Mouse (Mus musculus): ENCODE data around the gene Spcs3.

Spcs3 gene

DNA sequence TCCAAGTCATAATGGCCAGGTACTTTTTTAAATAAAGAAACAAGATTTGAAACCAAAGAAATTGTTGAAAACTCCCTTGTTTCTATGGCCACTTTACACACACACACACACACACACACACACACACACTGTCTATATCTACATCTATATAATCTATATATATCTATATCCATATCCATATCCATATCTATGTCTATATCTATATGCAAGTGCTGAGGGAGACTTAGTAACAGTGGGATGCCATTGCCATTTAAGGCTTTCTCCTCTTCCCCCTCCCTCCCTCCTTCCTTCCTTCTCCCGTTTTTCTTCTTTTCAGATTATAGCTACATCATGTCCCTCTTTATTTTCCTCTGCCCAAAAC lies 21.7 kb downstream of the Spcs3 start:
- no peak for DNase-seq (ENCODE audit: low read depth, low spot score)

DNA sequence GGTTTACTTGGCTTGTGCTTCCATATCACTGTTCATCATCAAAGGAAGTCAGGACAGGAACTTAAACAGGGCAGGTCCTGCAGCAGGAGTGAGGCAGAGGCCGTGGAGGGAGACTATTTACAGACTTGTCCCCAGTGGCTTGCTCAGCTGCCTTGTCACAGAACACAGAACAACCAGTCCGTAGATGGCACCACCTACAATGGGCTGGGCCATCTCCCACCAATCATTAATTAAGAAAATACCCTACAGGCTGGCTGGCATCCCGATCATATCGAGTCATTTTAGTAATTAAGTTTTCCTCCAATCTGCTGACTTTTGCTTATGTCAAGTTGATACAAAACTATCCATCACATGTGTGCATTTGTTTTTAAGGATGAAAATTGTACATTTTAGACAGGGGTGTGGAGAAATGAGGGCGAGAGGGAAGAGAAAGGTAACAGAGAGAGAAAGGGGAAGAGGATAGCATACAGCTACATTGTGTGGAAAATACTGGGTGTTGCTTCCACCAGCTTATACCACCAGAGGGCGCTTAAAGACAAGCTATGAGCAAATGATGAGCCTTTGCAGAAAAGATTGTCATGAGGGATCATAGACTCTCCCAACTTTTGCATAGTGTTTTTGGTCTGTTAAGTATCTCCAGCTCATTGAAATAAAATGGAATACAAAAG lies 22.2 kb downstream of the Spcs3 start:
- DNase-seq (ENCODE audit: low read depth, low spot score) = peak; percentile 80

DNA sequence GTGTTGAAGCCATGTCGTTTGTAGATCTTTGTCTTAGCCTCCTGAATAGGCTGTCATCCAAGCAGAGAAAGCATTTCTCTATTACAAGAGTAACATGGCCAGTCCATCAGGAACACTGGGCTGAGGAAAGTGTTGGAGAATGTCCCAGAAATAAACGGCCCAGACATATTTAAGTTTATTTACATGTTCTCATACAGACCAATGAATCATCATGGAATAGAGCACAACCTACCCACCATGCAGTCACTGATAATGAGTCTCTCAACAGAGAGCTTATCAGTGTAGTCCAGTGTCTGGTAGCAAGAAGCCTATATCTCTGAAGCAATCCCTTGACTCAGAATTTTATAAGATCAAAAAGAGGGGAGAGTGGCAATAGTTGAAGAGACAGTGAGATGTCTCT lies 24.7 kb downstream of the Spcs3 start:
- no peak for DNase-seq (ENCODE audit: low read depth, low spot score)

DNA sequence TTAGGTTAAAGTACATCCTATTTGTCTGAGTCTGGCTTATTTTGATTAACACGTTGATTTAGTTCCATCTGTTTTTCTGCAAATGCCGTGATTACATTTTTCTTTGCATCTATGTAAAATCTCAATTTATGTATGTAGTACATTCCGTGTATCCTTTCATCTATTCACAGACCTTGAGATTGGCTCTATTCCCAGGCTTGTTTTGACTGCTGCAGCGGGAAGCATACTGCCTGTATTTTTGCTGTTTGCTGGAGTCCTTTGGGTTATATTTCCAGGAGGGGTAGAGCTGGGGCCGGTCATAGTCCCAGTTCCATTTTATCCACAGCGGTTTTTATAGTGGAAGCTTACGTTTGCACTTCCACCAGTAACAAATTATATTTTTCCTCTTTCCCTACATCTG lies 26.7 kb downstream of the Spcs3 start:
- DNase-seq (ENCODE audit: low read depth, low spot score) = peak; percentile 43

DNA sequence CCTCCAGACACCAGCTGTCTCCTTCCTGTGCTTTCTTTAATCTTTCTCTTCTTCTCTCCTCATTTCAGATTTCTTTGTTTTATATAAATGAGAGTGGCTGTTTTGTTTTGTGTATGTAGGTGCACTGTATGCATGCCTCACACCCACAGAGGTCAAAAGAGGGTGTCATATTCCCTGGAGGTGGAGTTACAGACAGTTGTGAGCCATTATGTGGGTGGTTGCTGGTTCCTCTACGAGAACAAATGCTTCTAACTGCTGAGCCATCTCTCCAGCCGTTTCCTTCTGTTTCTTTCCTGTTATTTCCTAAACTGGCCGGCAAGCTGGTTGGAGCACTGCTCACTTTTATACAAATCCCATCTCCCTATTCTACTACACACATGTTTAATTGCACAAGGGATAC lies 35.9 kb downstream of the Spcs3 start:
- peak; percentile 31 for DNase-seq (ENCODE audit: low read depth, low spot score)

DNA sequence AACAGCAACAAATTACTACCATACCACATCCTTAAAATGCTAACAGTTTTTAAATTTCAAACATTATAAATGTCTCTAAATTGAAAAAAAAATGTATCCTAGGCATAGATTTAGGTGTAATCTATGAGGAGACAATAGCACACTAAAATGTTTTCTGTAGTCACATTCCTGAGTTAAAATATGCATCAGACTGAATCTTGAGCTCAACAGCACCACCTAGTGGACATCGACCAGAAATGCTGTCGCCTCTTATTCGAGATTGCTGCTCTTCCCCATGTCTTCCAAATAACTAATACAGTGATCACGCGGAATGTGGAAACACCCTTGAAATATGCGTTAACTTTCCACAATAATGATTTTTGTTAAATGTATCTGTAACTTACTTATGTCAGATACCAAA lies 36.7 kb downstream of the Spcs3 start:
- DNase-seq (ENCODE audit: low read depth, low spot score) = peak; percentile 61

DNA sequence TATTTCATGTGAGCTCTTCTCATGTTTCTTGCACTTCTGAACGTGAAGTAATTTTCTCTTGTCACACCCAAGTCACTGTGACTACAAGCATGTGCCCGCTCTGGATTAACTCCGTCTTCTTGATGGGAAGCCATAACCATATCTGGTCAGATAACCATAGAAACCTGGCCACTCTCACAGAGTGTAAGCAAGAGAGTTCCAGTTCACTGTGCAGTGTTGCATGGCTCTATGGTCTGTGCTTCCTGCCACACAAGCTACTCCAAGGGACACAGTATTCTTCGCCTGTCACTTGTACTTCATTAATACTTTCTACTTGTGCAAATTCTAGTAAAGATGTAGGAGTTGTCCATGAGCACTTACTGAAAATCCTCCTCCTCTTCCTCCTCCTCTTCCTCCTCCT lies 37.9 kb downstream of the Spcs3 start:
- no peak for DNase-seq (ENCODE audit: low read depth, low spot score)

DNA sequence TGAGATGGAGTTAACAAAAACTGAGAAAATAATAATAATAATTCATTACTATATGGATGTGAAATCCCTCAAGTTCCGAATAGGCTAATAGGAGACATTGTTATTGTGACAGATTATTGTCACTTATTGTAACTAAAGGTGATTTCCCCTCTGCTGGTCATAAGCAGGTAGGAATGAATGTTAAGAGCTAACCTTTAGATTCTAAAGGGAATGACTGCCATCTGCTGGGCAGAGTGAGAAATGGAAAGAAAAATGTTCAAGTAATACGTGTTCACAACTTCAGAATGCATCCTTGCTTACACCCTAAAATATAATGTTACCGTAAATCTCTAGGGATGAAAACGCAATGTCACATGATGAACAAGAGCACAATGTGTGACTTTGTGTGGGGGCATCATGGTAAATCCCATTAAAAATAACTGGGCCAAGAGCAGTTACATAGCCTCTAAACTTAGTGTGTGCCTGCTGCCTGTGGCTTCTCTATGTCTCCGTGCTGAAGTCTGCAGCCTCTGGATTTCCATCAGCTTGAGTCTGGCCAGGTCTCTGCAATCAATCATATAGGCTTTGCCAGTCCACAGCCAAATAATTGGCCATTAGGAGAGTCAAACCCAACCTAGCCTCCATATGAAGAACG lies 38.6 kb downstream of the Spcs3 start:
- peak; percentile 26 for DNase-seq (ENCODE audit: low read depth, low spot score)

DNA sequence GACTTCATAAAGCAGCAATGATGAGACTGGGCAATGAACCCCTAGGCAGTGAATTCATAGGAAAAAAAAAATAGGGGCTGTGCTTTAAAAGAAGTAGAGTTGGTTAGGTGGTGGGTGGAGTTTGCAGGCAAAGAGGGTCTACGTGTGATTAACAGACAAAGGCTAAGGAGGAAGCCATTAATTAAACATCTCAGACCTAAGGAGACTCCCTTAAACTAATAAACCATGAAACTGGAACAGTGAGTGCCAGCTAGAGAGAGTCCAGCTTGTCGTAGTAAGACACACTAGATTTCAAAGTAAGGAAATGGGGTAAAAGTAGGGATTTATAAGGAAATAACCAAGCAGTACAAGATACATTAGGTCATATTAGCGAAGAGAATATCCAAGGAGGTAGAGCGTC lies 41.4 kb downstream of the Spcs3 start:
- no peak for DNase-seq (ENCODE audit: low read depth, low spot score)

DNA sequence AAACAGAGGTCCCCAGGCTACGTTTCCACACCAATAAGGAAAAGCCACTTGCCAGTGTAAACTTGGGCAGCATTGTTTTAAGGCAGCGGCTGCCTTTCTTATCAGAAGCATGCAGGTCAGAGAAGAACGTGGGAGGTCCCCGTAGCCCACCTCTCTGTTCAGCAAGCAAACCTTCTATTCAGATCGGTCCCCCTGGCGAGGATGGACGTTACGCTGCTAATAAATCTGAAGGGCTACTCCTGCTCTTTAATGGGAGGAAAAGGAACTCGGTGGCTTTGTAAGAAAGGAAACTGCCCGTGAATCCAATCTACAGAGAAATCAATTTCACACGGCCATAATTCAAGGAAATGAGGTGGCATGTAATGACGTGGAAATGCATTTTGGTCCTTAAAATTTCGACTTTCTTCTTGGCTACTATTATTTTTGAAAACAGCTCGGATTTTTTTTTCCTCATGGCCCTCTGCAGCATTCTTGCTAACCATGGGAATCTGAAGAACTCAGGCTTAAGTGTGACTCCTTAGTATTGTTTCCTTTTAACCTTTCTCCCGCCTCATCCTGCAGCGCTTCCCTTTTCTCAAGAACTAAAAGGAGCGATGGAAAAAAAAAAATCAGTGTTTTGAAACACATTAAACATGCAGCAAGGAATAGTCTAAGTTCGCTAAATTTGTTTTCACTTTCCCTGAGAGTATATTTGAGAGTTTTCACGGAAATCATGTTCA lies 43.1 kb downstream of the Spcs3 start:
- DNase-seq (ENCODE audit: low read depth, low spot score) = no peak
